Mouse (Mus musculus) neural tube, embryonic 14.5 days (tissue): ENCODE measurements around the gene Cnot2. TPM values are rescaled to one million over a fixed set of nuclear protein-coding genes. Genes with fewer than 3 reads are reported as not detected.

ENCODE experiments used
- ATAC-seq: fragments of 200-750 bp; cut with Nextera tagmentation; 2 replicates; pipeline ENCODE4 v1.8.0; 2017; ENCODE audit warnings: low read depth, mild to moderate bottlenecking, moderate TSS enrichment, moderate library complexity
- H3K27ac ChIP-seq: fragments of 300-500 bp; sonication (generic); 2 replicates; pipeline ENCODE4 v1.5.1; 2014; ENCODE audit warnings: low read depth, mild to moderate bottlenecking, control low read depth, low read length, moderate library complexity, mixed read lengths
- H3K27me3 ChIP-seq: fragments of 300-500 bp; sonication (generic); 2 replicates; pipeline ENCODE4 v1.6.1; 2014; ENCODE audit warnings: low read length; ENCODE audit not compliant: control insufficient read depth, insufficient read depth
- H3K36me3 ChIP-seq: fragments of 300-500 bp; sonication (generic); 2 replicates; pipeline ENCODE4 v1.6.1; 2014; ENCODE audit warnings: low read length, mixed read lengths; ENCODE audit not compliant: control insufficient read depth, insufficient read depth
- H3K4me1 ChIP-seq: fragments of 300-500 bp; sonication (generic); 2 replicates; pipeline ENCODE4 v1.6.1; 2014; ENCODE audit warnings: low read length; ENCODE audit not compliant: control insufficient read depth, insufficient read depth
- H3K4me2 ChIP-seq: fragments of 300-500 bp; sonication (generic); 2 replicates; pipeline ENCODE4 v1.6.1; 2014; ENCODE audit warnings: mild to moderate bottlenecking, low read depth, low read length, control low read depth
- H3K4me3 ChIP-seq: fragments of 300-500 bp; sonication (generic); 2 replicates; pipeline ENCODE4 v1.5.1; 2014; ENCODE audit warnings: low read depth, low read length, control low read depth, mixed read lengths
- H3K9ac ChIP-seq: fragments of 300-500 bp; sonication (generic); replicated peaks from 2 replicates; pipeline ENCODE4 v1.6.1; 2014; ENCODE audit warnings: low read depth, mild to moderate bottlenecking, control low read depth, low read length, mixed read lengths
- H3K9me3 ChIP-seq: fragments of 300-500 bp; sonication (generic); 2 replicates; pipeline ENCODE4 v1.6.1; 2016; ENCODE audit warnings: low read length; ENCODE audit not compliant: control insufficient read depth
- WGBS: fragments of 180-500 bp; shearing (Covaris S2); extraction: QIAGEN DNeasy Blood & Tissue Kit; methylation state at CpG from one replicate; pipeline ENCODE4 v1.1.7; 2014; 5-methylcytosine and 5-hydroxymethylcytosine counted together
- polyA plus RNA-seq: library from polyadenylated mRNA; unstranded; fragments of >200 nt; fragmentation: Nextera tagmentation; extraction: Ambion mirVana; gene quantifications from 2 replicates; pipeline ENCODE4 v1.2.1, GENCODE M21; 2014

Gene Cnot2
- polyA plus RNA-seq, 1 experiment from 2014 or later, result 103 TPM

DNA sequence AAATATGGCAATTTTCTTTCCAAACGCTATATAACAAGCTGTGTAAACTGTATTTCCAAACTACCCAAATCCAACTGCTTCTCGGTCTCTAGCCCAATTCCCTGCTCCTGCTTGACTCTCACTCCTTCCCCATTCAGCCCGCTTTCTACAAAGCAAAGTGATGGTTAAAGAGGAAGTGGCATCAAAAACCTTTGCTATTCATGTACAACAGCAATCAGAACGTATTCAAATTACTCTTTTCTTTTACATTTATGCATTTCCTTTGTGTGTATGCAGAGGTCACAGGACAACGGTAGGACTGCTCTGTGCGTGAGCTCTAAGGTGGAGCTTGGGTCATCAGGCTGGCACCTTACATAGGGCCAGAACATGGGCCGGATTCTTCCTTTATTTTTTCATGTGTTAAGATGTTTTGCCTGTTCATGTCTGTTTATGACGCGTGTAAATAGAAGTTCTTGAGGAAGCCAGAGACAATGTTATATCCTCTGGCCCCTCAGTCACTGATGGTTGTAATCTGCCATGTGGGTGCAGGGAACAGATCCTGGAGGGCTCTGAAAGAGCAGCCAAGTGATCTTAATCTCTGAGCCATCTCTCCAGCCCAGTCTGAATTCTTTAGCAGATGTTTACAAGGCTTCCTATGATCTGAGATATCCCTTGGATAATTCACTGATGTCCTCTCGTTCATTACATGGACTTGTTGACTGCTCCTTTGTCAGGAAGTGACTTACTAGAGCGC lies 68.6 kb downstream of the Cnot2 start:
- ATAC-seq, result no peak

DNA sequence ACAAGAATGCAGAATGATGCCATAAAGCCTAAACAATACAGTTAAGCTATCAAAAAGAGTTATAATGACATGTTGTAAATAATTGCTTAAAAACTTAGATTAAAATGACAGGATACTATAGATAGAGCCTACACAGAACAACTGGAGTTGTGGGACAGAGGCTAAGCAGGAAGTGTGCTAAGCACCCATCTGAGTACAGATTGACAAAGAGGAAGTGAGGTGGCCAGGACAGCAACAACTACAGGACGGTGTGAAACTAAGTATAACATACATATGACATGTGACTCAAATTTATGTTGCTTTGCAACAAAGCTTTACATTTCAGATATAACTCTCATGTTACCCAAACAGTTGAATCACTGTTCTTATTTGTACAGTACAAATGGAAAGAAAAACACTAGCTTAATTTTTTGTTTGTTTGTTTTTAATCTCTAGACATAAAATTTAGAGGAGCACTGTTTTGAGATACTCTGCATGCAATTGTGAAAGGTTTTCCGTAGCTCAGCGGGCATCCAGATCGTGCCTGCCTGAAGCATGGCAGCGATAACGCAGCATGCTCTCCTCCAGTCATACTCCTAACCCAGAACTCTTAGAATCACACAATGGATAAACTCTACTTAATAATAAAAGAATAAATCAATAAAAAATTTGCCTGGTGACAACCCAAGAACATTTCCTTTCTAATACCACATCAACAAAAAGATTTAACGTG lies 75.9 kb downstream of the Cnot2 start:
- no peak for ATAC-seq
- WGBS, result 91% methylated on average over 7 of the region's 7 CpGs
- Histone ChIP-seq H3K4me3 (no peak overlapping the region), H3K36me3 (0 out of 2 replicates have a peak, but pooled peaks cover 2% of the 10 kb centered on the region), H3K9ac (no peak overlapping the region), H3K27me3 (no peaks in the 10 kb centered on the region), H3K4me2 (no peak overlapping the region), H3K9me3 (no peaks in the 10 kb centered on the region), H3K4me1 (no peaks in the 10 kb centered on the region), H3K27ac (no peak overlapping the region)

More for the DNA sequence above, 68.6 kb downstream of the Cnot2 start:
- no peak overlapping the region for H3K9ac ChIP-seq
- no peaks in the 10 kb centered on the region for H3K27me3 ChIP-seq
- H3K36me3 ChIP-seq, result no peaks in the 10 kb centered on the region
- H3K9me3 ChIP-seq, result no peaks in the 10 kb centered on the region
- H3K4me2 ChIP-seq, result no peak overlapping the region
- 75% methylated on average over 11 of the region's 11 CpGs for WGBS
- H3K4me3 ChIP-seq, result no peak overlapping the region
- no peaks in the 10 kb centered on the region for H3K4me1 ChIP-seq
- no peak overlapping the region for H3K27ac ChIP-seq

DNA sequence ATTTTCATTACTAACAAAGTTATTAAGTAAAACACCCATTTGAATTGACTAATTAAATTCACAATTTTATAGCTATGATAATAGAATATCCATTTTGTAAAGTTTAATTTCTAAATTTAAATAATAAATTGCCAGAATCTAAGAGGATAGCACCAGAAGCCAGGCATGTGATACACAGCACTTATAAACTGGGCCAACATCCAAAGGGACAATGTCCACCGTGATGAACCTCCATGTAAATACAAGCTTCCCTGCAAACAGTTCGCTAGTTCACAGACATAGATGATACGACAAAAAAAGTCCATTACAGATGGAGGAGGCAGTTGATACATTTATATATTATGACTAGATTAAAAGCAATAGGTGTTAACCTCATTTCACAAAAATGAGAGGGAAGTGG lies 88.5 kb downstream of the Cnot2 start:
- no peak for ATAC-seq
- Histone ChIP-seq H3K4me2 (no peak overlapping the region), H3K36me3 (peaks cover 21% of the 10 kb centered on the region), H3K4me1 (no peaks in the 10 kb centered on the region), H3K4me3 (no peak overlapping the region), H3K9me3 (no peaks in the 10 kb centered on the region), H3K9ac (no peak overlapping the region), H3K27ac (no peak overlapping the region), H3K27me3 (no peaks in the 10 kb centered on the region)
- 91% methylated on average over 3 of the region's 3 CpGs for WGBS

DNA sequence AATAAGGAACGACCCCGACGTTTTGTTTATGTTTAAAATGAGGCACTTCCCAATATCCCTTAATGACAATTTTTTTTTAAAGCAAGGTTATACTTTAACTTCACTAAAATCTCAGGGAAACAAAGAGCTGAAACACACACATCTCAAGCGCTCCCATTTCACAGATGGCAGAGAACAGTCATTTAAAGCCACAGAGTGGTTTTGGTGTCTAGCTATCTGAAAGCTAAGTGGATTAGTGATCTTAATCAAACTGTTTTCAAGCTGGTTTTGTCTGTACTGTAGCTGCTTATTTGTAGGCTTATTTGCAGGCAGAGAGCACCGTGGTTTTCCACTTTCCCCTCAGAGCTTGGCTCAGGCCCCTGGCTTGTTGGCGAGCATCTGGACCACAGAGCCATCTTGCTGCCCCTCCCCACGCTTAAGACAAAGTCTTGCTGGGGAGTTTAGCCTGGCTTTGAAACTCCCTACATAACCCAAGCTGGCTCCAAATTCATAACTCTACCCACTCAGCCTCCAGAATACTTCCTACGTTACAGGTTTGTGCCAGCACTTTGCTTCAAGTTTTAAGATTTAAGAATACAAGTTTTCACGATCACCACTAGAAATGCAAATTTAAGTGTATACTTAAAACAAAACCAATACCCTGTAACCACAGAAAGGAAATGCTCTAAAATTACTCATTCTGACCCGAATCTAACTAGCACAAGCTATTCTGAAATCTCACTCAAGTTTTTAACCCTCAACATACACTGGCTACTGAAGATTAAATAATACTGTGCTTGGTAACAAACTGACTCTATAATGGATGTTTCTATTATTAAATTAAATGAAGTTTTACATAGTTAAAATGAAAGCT lies 94.2 kb downstream of the Cnot2 start:
- 89% methylated on average over 10 of the region's 10 CpGs for WGBS

DNA sequence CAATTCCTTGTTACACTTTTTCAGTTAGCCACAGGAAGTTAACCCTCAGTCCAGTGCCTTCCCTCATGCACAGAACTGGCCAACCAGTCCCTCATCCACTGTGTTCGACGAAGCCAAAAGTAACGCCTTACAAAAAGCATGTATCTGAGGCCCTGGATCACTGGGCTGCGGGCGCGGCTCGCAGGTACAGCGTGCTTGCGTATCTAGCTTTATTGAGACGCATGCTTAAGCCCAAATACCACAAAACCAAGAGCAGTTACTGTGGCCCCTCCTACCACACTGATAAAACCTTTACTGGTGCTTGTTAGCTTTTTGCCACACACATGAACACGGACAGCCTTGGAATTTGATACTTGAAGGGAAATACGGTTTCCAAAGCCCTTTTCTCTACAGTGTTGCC lies 99.4 kb downstream of the Cnot2 start:
- ATAC-seq, result no peak
- no peak overlapping the region for H3K4me2 ChIP-seq
- no peak overlapping the region for H3K9ac ChIP-seq
- H3K4me3 ChIP-seq, result no peak overlapping the region
- no peak overlapping the region for H3K27ac ChIP-seq
- no peaks in the 10 kb centered on the region for H3K27me3 ChIP-seq
- peaks cover 15% of the 10 kb centered on the region; the same call in 1 of the 2 replicates for H3K36me3 ChIP-seq
- no peaks in the 10 kb centered on the region for H3K4me1 ChIP-seq
- no peaks in the 10 kb centered on the region for H3K9me3 ChIP-seq
- 95% methylated on average over 12 of the region's 12 CpGs for WGBS

More for the DNA sequence above, 94.2 kb downstream of the Cnot2 start:
- ATAC-seq, result no peak
- H3K4me2 ChIP-seq, result no peak overlapping the region
- no peak overlapping the region for H3K9ac ChIP-seq
- H3K9me3 ChIP-seq, result no peaks in the 10 kb centered on the region
- peaks cover 17% of the 10 kb centered on the region; the same call in 1 of the 2 replicates for H3K36me3 ChIP-seq
- no peak overlapping the region for H3K27ac ChIP-seq
- no peak overlapping the region for H3K4me3 ChIP-seq
- H3K4me1 ChIP-seq, result no peaks in the 10 kb centered on the region
- H3K27me3 ChIP-seq, result no peaks in the 10 kb centered on the region

DNA sequence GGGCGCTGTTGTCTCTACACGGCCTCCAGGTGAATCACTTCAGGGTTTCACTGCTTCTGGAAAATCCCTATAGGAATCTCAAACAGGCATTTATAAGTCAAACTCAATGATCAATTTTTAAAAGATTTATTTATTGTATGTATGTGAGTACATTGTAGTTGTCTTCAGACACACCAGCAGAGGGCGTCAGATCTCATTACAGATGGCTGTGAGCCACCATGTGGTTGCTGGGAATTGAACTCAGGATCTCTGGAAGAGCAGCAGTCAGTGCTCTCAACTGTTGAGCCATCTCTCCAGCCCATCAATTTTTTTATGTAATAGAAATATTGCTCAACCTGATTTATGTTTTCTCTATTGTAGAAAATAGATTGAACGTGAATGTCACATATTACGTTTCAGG lies 100.3 kb downstream of the Cnot2 start:
- no peak for ATAC-seq
- H3K27me3 ChIP-seq, result no peaks in the 10 kb centered on the region
- H3K9ac ChIP-seq, result no peak overlapping the region
- H3K4me1 ChIP-seq, result no peaks in the 10 kb centered on the region
- peaks cover 14% of the 10 kb centered on the region; the same call in 1 of the 2 replicates for H3K36me3 ChIP-seq
- H3K4me3 ChIP-seq, result no peak overlapping the region
- no peaks in the 10 kb centered on the region for H3K9me3 ChIP-seq
- H3K27ac ChIP-seq, result no peak overlapping the region
- 87% methylated on average over 5 of the region's 5 CpGs for WGBS
- no peak overlapping the region for H3K4me2 ChIP-seq

DNA sequence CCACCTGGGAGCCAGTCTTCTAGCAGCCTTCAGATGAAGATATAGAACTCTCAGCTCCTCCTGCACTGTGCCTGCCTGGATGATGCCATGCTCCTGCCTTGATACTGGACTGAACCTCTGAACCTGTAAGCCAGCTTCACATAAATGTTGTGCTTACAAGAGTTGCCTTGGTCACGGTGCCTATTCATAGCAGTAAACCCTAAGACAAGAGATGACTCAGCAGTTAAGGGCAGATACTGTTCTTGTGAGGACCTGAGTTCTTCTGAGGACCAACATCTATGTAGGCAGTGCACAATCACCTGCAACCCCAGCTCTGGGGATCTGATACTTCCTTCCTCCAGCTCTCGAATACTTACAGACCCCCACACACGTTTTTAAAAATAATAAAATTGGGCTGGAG lies 104.8 kb downstream of the Cnot2 start:
- Histone ChIP-seq H3K36me3 (no peaks in the 10 kb centered on the region), H3K9ac (no peak overlapping the region), H3K27ac (no peak overlapping the region), H3K4me2 (no peak overlapping the region), H3K9me3 (no peaks in the 10 kb centered on the region), H3K4me1 (peaks cover 20% of the 10 kb centered on the region), H3K4me3 (no peak overlapping the region), H3K27me3 (no peaks in the 10 kb centered on the region; the same call in 1 of the 2 replicates)
- WGBS, result 89% methylated on average over 3 of the region's 3 CpGs
- ATAC-seq, result no peak

DNA sequence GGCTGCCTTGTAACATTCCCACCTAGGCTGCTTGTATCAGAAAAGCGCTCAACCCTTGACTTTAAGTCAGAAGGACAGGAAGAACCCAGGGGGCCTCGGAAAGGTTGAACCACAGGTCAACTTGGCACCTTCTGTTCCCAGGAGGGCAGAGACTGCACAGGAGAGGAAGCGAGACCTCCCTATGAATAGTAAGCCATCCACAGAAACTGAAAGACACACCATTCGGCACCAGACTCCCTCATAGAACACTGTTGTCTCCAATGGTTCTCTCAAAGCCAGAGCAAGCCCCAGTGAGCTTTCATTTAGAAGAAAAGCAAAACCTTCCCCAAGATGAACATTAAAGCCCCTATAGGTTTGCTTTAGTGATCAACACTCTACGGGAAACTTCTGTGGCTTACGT lies 105.6 kb downstream of the Cnot2 start:
- ATAC-seq, result no peak
- H3K36me3 ChIP-seq, result no peaks in the 10 kb centered on the region
- H3K4me2 ChIP-seq, result peak overlapping the region; percentile 76; the same call in 1 of the 2 replicates
- 77% methylated on average over 6 of the region's 6 CpGs for WGBS
- peaks cover 20% of the 10 kb centered on the region for H3K4me1 ChIP-seq
- no peak overlapping the region for H3K4me3 ChIP-seq
- H3K9ac ChIP-seq, result no peak overlapping the region
- H3K9me3 ChIP-seq, result no peaks in the 10 kb centered on the region
- no peaks in the 10 kb centered on the region; the same call in 1 of the 2 replicates for H3K27me3 ChIP-seq
- no peak overlapping the region for H3K27ac ChIP-seq
